Mouse (Mus musculus): ENCODE results near the gene Ak1. TPM values are rescaled to one million over a fixed set of nuclear protein-coding genes. Genes with fewer than 3 reads are reported as not detected.
A peak's percentile ranks its signal among the peaks of the same experiment; 100 is the strongest.

Ak1 gene
- total RNA-seq, 2 experiments from 2014 or later: 140 to 153 TPM

DNA sequence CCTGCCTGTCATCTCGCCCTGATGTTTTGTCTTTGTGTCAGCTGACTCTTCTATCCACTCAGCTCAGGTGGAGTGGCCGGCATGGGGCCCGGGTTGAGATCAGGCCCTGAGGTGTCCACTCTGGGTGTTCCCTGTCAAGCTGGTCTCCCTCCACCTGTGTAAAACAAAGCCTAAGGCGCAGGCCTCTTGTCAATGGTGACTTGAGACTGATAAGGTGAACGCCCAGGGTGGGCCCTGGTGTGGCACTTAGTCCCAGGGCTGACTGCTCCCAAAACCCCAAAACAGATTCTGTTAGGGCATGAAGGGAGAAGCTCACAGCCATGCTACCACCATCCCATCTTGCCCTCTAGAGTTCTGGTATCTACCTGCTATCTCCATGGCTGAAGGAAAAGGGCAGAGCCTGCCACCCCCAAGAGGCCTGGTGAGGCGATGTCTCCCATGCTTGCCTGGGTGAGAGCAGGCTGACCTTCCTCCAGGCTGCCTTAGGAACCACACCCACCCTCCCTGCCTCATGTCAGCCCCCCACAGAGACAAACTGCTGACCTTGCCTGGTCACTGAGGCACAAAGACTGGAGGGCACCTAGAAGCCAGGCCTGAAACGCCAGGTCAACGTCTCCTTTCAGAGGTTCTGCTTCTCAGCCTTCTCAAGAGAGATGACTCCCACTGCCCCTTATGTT, 23.4 kb downstream of the Ak1 start:
- Histone ChIP-seq H3K4me3 (no peak overlapping the region), H3K27ac (no peak overlapping the region)
- no peak for DNase-seq (ENCODE audit: extremely low spot score in 1 of 2, low spot score in 2 of 2)
- no peak for TF ChIP-seq CTCF (IDR thresholded peaks at IDR 0.05)
- intact Hi-C loops (cut with DNase I): no loop called here

GRCm38 (mm10) chr2:32645647-32646046, 24.1 kb downstream of the Ak1 start:
- DNase-seq (ENCODE audit: extremely low spot score in 1 of 2, low spot score in 2 of 2): no peak
- peak overlapping the region; percentile 20; the same call in 1 of the 2 replicates for H3K27ac ChIP-seq
- no peak for TF ChIP-seq CTCF (IDR thresholded peaks at IDR 0.05)
- H3K4me3 ChIP-seq: no peak overlapping the region
- intact Hi-C loops (cut with DNase I): no loop called here

DNA sequence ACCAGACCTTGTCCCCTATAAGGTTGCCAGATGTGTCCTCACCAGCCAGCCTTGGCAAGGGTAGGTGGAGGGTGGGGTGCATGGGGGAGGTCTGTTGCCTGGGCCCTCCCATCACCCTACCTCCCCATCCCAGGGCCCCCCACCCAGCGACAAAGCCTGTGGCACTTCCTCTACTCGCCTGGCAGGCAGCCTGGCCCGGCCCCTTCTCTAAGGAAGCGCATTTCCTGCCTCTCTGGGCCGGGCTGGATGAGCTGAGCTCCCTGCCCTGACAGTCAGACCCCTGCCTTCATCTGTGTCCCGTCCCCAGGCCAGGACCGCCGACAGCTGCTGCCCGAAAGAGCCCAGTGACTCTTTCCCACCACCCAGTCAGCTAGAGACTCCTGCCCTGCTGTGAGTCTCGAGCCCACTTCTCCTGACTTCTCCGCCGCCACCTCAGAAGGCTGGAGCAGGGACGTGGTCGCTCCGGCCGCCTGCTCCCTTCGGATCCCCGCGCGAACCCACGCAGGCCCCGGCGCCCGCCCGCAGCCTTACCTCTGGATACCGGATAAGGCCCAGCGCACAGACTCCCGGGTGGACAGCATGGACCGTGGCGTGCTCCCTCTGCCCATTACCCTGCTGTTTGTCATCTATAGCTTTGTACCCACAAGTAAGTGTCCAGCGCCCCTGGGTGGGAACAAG, 25.0 kb downstream of the Ak1 start, which contains the start of gene Eng:
Gene Eng, plus strand, starts transcription at position 217 of the 678 bp plus-strand sequence.
- no peak for TF ChIP-seq CTCF (IDR thresholded peaks at IDR 0.05)
- DNase-seq (ENCODE audit: extremely low spot score in 1 of 2, low spot score in 2 of 2): no peak
- peak within 1 kb of the TSS; percentile 79 for H3K27ac ChIP-seq
- intact Hi-C loops (cut with DNase I): no loop called here
- peak within 1 kb of the TSS; percentile 49 for H3K4me3 ChIP-seq

- H3K27ac ChIP-seq: peak overlapping the region; percentile 79; the same call in 1 of the 2 replicates
- DNase-seq (ENCODE audit: extremely low spot score in 1 of 2, low spot score in 2 of 2): no peak
- intact Hi-C loops (cut with DNase I): no loop called here
- H3K4me3 ChIP-seq: peak overlapping the region; percentile 49
- no peak for TF ChIP-seq CTCF (IDR thresholded peaks at IDR 0.05)
Measured at GRCm38 (mm10) chr2:32647366-32647765, 25.8 kb downstream of the Ak1 start.

DNA sequence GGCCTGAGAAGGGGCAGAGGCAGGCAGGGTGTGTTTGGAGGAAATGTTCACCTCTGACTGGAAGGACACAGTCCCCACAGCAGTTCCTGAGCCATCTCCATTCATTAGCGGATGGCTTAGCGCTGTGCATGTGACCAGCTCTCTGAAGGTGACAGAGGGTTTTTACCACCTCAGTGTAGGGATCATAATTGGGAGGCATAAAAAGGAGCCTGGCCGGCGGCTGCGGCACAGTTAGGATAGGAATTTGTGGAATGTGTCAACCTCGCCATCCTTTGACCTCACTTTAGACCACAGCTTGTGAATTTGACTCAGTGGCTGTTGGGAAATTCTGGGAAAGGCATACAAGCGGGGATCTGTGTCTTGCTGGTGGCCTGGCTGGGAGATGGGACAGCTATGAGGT, 32.2 kb downstream of the Ak1 start:
- Histone ChIP-seq H3K27ac (no peak overlapping the region), H3K4me3 (no peak overlapping the region)
- intact Hi-C loops (cut with DNase I): loop anchor here (10.0 kb wide), 1 partner anchor 149 kb away; no protein-coding TSS in a partner anchor
- no peak for DNase-seq (ENCODE audit: extremely low spot score in 1 of 2, low spot score in 2 of 2)
- TF ChIP-seq CTCF (IDR thresholded peaks at IDR 0.05): no peak

DNA sequence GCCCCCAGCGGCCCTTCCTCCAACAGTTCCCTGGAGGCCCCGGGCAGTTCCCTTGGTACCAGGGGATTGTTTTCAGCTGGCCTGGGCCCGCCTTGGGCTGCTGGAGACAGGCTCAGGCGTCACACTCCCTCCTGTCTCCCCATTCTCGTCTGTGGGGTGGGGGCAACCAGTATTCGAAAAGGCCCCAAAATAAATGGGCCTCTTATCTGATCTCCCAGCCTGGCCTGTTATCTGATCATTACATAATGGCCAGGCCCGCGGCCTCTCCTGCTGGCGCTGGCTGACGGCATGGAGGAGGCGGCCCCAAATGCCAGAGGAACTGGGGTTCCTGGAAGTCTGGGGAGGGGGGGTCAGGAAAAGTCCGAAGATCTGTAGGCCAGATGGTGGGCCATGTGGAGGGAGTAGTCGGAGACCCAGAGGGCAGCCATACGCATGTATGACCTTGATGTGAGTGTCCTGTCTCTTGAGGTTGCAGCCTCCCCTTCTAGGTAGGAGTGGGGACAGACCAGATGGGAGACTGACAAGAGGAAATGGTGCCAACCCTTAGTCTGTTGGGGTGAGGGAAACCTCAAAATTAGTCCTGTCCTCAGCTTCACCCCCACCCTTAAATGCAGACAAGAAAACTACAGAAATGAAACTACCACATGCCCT, 33.3 kb downstream of the Ak1 start:
- TF ChIP-seq CTCF (IDR thresholded peaks at IDR 0.05): no peak
- no peak for DNase-seq (ENCODE audit: extremely low spot score in 1 of 2, low spot score in 2 of 2)
- no peak overlapping the region for H3K4me3 ChIP-seq
- H3K27ac ChIP-seq: peak overlapping the region; percentile 71
- intact Hi-C loops (cut with DNase I): loop anchor here (10.0 kb wide), 1 partner anchor 150 kb away; no protein-coding TSS in a partner anchor

DNA sequence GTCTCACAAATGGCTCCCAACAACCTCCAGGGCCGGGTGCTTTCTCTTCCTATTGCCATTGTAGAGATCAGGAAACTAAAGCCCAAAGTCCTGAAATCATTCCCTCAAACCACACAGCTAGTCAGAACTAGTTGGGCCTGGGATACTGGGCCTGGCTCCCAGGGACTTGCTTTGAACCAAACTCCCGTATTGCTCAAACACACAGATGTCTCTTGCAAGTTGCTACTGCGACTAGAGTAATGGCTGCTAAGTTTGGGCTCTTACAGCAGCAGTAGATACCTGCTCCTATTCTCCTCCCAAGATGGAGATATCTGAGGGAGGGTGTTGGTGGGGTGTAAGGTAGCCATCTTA, 33.8 kb downstream of the Ak1 start:
- intact Hi-C loops (cut with DNase I): loop anchor here (10.0 kb wide), 1 partner anchor 151 kb away; no protein-coding TSS in a partner anchor

GRCm38 (mm10) chr2:32655826-32656225, 34.3 kb downstream of the Ak1 start:
- Histone ChIP-seq H3K4me3 (no peak overlapping the region), H3K27ac (peak overlapping the region; percentile 71; the same call in 1 of the 2 replicates)
- no peak for DNase-seq (ENCODE audit: extremely low spot score in 1 of 2, low spot score in 2 of 2)
- no peak for TF ChIP-seq CTCF (IDR thresholded peaks at IDR 0.05)
- intact Hi-C loops (cut with DNase I): loop anchor here (10.0 kb wide), 1 partner anchor 151 kb away; no protein-coding TSS in a partner anchor

More for the DNA sequence above, 33.8 kb downstream of the Ak1 start:
- no peak for DNase-seq (ENCODE audit: extremely low spot score in 1 of 2, low spot score in 2 of 2)
- H3K27ac ChIP-seq: peak overlapping the region; percentile 71
- H3K4me3 ChIP-seq: no peak overlapping the region
- no peak for TF ChIP-seq CTCF (IDR thresholded peaks at IDR 0.05)

DNA sequence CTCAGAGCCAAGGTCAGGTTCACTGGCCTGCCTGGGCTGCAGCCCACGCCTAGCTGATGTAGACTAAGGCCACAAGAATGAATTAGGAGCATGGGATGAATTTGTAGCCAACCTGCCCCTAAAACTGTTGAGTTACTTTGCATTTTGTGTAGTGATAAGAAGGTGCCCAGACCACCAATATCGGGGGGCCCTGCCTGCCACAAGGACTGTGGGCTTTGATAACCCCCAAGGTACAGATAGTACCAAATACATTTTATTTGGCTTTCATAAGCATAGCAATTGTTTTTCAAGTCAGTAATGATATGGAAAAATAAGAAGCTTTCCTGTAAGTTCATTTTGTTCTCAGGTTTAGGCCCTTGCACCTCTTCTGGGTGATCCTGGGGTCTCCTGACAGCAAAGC, 37.3 kb downstream of the Ak1 start:
- H3K4me3 ChIP-seq: no peak overlapping the region
- no peak overlapping the region for H3K27ac ChIP-seq
- no peak for TF ChIP-seq CTCF (IDR thresholded peaks at IDR 0.05)
- no peak for DNase-seq (ENCODE audit: extremely low spot score in 1 of 2, low spot score in 2 of 2)
- intact Hi-C loops (cut with DNase I): loop anchor here (10.0 kb wide), 1 partner anchor 154 kb away; no protein-coding TSS in a partner anchor

GRCm38 (mm10) chr2:32661509-32662107, 40.0 kb downstream of the Ak1 start:
- intact Hi-C loops (cut with DNase I): no loop called here
- no peak for DNase-seq (ENCODE audit: extremely low spot score in 1 of 2, low spot score in 2 of 2)
- Histone ChIP-seq H3K4me3 (no peak overlapping the region), H3K27ac (no peak overlapping the region)
- no peak for TF ChIP-seq CTCF (IDR thresholded peaks at IDR 0.05)

- intact Hi-C loops (cut with DNase I): no loop called here
- Histone ChIP-seq H3K4me3 (no peak overlapping the region), H3K27ac (no peak overlapping the region)
- DNase-seq (ENCODE audit: extremely low spot score in 1 of 2, low spot score in 2 of 2): no peak
- no peak for TF ChIP-seq CTCF (IDR thresholded peaks at IDR 0.05)
Measured at GRCm38 (mm10) chr2:32662291-32662690, 40.7 kb downstream of the Ak1 start.

All from left cerebral cortex, adult 2 months (tissue).